Mouse (Mus musculus): Measurements from ENCODE around the gene Slc16a9. TPM values are rescaled to one million over a fixed set of nuclear protein-coding genes. Genes with fewer than 3 reads are reported as not detected.

Slc16a9 gene
- polyA plus RNA-seq, 1 experiment from 2014 or later, result 2.4 TPM

DNA sequence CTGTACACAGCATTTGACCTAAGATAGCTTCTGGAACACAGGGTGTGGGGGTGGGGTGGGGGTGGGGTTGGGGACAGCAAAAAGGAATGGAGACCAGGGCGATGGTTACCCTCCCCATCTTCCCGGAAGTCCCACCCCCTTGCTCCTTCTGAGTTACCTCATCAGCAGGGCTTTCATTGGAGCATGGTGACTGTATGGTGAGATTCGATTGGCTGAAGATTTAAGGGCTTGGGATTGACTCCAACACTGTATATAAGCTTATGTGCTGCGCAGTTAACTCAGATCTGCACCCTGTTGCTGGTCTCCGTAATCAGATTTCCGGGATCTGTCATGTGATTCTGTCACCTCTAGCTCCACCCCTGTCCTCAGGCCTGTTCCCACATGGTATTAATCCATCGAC is 72.0 kb downstream of the Slc16a9 start:
- Histone ChIP-seq H3K4me2 (no peak overlapping the region), H3K4me3 (no peak overlapping the region), H3K27ac (no peak overlapping the region), H3K9me3 (no peaks in the 10 kb centered on the region), H3K36me3 (no peaks in the 10 kb centered on the region), H3K27me3 (no peaks in the 10 kb centered on the region), H3K4me1 (no peaks in the 10 kb centered on the region), H3K9ac (no peak overlapping the region)
- no peak for ATAC-seq (ENCODE audit: insufficient number of reproducible peaks, low FRiP score, low TSS enrichment, low read depth)
- 76% methylated on average over 7 of the region's 7 CpGs for WGBS

DNA sequence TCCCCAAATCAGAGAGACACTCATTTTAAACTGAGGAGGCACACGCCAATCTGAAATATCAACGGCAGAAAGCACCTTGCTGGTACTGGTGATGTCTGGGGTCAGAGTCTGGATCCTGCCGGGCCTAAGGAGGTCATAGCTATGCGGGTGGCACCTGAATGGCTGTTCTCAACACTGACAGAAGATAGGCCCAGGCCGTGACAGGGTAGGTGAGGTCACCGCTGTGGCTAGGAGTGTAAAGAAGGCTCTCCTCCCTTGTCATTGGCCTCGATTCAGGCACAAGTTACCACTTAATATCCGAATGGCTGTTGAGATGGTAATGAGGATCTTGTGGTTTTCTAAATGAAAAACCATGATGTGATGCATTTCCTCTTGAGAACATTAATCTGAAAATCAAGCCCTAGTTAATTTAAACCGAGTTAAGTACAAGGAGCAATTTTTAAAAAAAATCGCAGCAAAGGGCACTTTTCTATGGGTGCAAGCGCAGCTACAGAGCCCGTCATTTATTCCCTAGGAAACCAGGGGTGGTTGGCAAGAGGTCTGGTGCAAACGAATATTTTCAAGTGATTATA is 72.6 kb downstream of the Slc16a9 start:
- Histone ChIP-seq H3K9ac (no peak overlapping the region), H3K4me2 (no peak overlapping the region), H3K27ac (no peak overlapping the region), H3K4me1 (no peaks in the 10 kb centered on the region), H3K4me3 (no peak overlapping the region), H3K27me3 (no peaks in the 10 kb centered on the region), H3K36me3 (no peaks in the 10 kb centered on the region), H3K9me3 (no peaks in the 10 kb centered on the region)
- no peak for ATAC-seq (ENCODE audit: insufficient number of reproducible peaks, low FRiP score, low TSS enrichment, low read depth)
- 83% methylated on average over 13 of the region's 13 CpGs for WGBS

DNA sequence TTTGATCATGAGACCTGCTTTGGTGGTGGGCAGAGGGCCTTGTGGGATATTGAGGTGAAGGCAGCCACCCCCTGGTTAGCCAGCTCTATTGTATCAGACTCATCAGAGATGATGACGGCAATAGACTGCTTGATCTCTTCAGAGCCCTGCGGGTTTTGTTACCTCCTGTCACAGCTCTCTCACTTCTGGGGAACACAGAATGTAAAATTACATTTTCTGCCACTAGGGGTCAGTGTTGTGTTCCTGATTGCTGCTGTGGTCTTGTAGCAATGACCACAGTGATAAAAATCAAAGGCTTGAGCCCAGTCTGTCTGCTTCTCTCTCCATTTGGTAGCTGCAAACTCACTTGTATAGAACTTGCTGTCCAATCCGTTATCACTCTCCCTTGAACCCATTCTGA is 73.7 kb downstream of the Slc16a9 start:
- H3K4me2 ChIP-seq, result no peak overlapping the region
- 7% methylated on average over 3 of the region's 3 CpGs for WGBS
- H3K27me3 ChIP-seq, result no peaks in the 10 kb centered on the region
- no peak overlapping the region for H3K9ac ChIP-seq
- no peak overlapping the region for H3K4me3 ChIP-seq
- H3K9me3 ChIP-seq, result no peaks in the 10 kb centered on the region
- H3K36me3 ChIP-seq, result no peaks in the 10 kb centered on the region
- no peaks in the 10 kb centered on the region for H3K4me1 ChIP-seq
- ATAC-seq (ENCODE audit: insufficient number of reproducible peaks, low FRiP score, low TSS enrichment, low read depth), result no peak
- H3K27ac ChIP-seq, result no peak overlapping the region

DNA sequence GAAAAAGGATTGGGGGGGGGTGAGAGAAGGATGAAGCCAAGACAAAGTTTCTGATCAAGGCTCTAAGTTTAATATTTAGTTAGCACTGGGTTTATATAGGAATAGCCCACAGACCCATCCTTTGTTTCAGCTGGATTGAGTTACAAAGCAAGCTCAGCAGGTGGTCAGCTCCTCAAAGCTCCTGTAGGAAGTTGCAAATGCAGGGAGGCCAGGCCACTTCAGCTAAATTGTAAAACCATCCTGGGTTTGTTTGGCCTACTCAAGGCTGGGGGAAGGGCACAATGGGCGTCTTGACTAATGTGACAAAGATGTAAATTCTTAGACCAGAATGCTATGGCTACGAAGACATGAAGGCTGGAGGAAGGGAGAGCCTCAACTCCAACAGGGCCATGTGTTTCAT is 80.6 kb downstream of the Slc16a9 start:
- WGBS, result 19% methylated on average over 2 of the region's 2 CpGs
- H3K27me3 ChIP-seq, result no peaks in the 10 kb centered on the region
- no peak overlapping the region for H3K4me3 ChIP-seq

DNA sequence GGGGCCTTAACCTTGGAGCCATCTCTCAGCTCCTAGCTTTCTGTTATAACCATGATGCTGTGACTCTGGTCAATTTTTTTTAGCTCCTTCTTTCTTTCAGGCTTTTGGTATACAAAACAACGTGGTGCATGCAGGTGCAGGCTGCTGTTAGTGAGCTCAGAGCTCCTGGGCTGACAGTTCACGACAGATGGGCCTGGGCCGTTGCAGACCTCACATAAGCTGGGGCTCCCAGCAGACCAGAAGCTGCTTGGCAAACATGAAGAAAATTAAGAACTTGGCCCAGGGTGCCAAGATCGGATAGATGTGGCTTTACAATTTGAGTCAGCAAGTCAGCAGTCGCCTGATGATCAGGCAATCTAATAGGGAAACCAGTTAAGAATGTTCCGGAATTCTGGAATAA is 82.4 kb downstream of the Slc16a9 start:
- Histone ChIP-seq H3K9ac (no peak overlapping the region), H3K9me3 (no peaks in the 10 kb centered on the region), H3K27ac (no peak overlapping the region), H3K4me2 (no peak overlapping the region), H3K4me3 (no peak overlapping the region), H3K4me1 (no peaks in the 10 kb centered on the region), H3K36me3 (no peaks in the 10 kb centered on the region), H3K27me3 (no peaks in the 10 kb centered on the region)
- WGBS, result 67% methylated on average over 6 of the region's 6 CpGs
- ATAC-seq (ENCODE audit: insufficient number of reproducible peaks, low FRiP score, low TSS enrichment, low read depth), result no peak

More for the DNA sequence above, 80.6 kb downstream of the Slc16a9 start:
- Histone ChIP-seq H3K36me3 (no peaks in the 10 kb centered on the region), H3K9me3 (no peaks in the 10 kb centered on the region), H3K27ac (no peak overlapping the region), H3K4me2 (no peak overlapping the region), H3K9ac (no peak overlapping the region), H3K4me1 (no peaks in the 10 kb centered on the region)
- ATAC-seq (ENCODE audit: insufficient number of reproducible peaks, low FRiP score, low TSS enrichment, low read depth), result no peak

DNA sequence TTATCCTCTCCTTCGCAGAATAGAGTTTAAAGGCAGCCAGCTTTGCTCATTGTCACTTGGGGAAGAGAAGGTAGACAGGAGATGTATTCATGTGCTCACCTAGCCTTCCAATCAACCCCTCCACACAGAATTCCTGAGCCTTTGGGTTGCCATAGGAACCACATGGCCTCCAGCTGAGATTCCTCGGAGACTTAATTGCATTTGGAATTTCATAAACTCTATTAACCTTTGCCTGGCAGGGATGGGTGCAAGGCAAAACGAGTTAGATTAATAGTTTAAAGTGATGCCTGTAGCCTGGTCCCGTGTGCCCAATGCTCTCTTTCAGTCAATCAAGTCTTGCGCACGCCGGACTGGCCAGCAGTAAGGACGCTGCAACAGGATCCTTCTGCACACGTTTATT is 83.2 kb downstream of the Slc16a9 start:
- no peaks in the 10 kb centered on the region for H3K9me3 ChIP-seq
- no peak for ATAC-seq (ENCODE audit: insufficient number of reproducible peaks, low FRiP score, low TSS enrichment, low read depth)
- no peak overlapping the region for H3K9ac ChIP-seq
- no peak overlapping the region for H3K27ac ChIP-seq
- H3K4me2 ChIP-seq, result no peak overlapping the region
- H3K36me3 ChIP-seq, result no peaks in the 10 kb centered on the region
- H3K4me3 ChIP-seq, result no peak overlapping the region
- WGBS, result 61% methylated on average over 9 of the region's 9 CpGs
- no peaks in the 10 kb centered on the region for H3K4me1 ChIP-seq
- no peaks in the 10 kb centered on the region for H3K27me3 ChIP-seq

Other genes starting within 250 kb of the Slc16a9 start
- 17.2 and 18.2 TPM in 2 replicates for gene Ccdc6, start 148.0 kb upstream of the Slc16a9 start, polyA plus RNA-seq (2015; fragmentation: Nextera tagmentation; extraction: Ambion mirVana)
- gene Mrln, start 40.4 kb upstream of the Slc16a9 start, polyA plus RNA-seq (2015; fragmentation: Nextera tagmentation; extraction: Ambion mirVana), result 16.1 and 40.2 TPM in 2 replicates
- gene Fam13c, start 195.4 kb downstream of the Slc16a9 start, polyA plus RNA-seq (2015; fragmentation: Nextera tagmentation; extraction: Ambion mirVana), result 10.6 TPM in 2 replicates

All from limb, embryonic 15.5 days (tissue).